Mouse (Mus musculus) kidney, adult 2 months (tissue): Measurements from ENCODE around the gene Klhdc7a. TPM values are rescaled to one million over a fixed set of nuclear protein-coding genes. Genes with fewer than 3 reads are reported as not detected.

ENCODE experiments used
- DNase-seq: peaks from one replicate; pipeline ENCODE4 v3.0.0; 2021
- H3K27ac ChIP-seq: fragments of 200-500 bp; 2 replicates; pipeline ENCODE4 v1.5.1; 2012; ENCODE audit warnings: low read depth, low read length, control low read depth, inconsistent platforms; ENCODE audit not compliant: insufficient read depth
- H3K27me3 ChIP-seq: fragments of 200-500 bp; replicated peaks from 2 replicates; pipeline ENCODE4 v1.6.1; 2012; ENCODE audit warnings: mild to moderate bottlenecking, moderate library complexity, low read length, inconsistent platforms; ENCODE audit not compliant: control insufficient read depth, insufficient read depth
- H3K36me3 ChIP-seq: fragments of 200-500 bp; 2 replicates; pipeline ENCODE4 v1.6.1; 2012; ENCODE audit warnings: mild to moderate bottlenecking, moderate library complexity, low read length, inconsistent platforms; ENCODE audit not compliant: control insufficient read depth, insufficient read depth
- H3K4me1 ChIP-seq: fragments of 200-500 bp; 2 replicates; pipeline ENCODE4 v1.6.1; 2011; ENCODE audit warnings: low read length; ENCODE audit not compliant: control insufficient read depth, insufficient read depth
- H3K4me3 ChIP-seq: fragments of 200-500 bp; 2 replicates; pipeline ENCODE4 v1.5.1; 2011; ENCODE audit warnings: mild to moderate bottlenecking, low read depth, low read length, control low read depth; ENCODE audit not compliant: insufficient read depth
- CTCF ChIP-seq: fragments of 200-500 bp; conservative IDR thresholded peaks from 2 replicates; pipeline ENCODE4 v1.5.1; 2011; ENCODE audit warnings: low read depth, mild to moderate bottlenecking, control low read depth, low read length, moderate library complexity, mixed read lengths; ENCODE audit not compliant: insufficient read depth, insufficient read length
- POLR2A ChIP-seq: fragments of 200-500 bp; IDR thresholded peaks from one replicate; pipeline ENCODE4 v1.6.1; 2011; ENCODE audit warnings: low read depth, low read length, control low read depth
- WGBS: fragments of 180-500 bp; shearing (Covaris S2); methylation state at CpG from one replicate; pipeline ENCODE4 v1.1.7; 2018; 5-methylcytosine and 5-hydroxymethylcytosine counted together
- polyA plus RNA-seq: library from polyadenylated mRNA; depleted of rRNA; stranded (reverse); fragments of >200 nt; gene quantifications from 2 replicates; pipeline ENCODE4 v1.2.3, GENCODE M21; 2012

The Klhdc7a gene
- polyA plus RNA-seq, 1 experiment: 39.9 TPM

DNA sequence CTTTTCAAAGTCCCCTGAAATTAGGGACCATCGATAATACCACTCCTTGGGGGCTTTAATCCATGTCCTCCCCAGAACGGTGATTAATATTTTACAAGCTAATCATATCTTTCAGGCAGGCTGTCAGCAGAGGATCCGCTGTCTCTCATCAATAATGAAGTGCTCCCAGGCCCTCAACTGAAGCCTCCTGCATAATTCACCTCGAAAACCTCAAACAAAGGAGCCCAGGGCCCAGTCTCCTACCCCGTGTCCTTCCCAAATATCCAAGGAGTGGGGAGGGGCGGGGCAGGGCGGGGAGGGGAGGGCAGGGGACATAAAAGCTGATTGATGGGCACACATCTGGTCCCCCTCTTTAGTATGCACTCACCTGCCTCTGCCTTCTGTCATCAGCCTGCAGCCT, 31.2 kb upstream of the Klhdc7a start:
- H3K27ac ChIP-seq: no peak overlapping the region
- no peak overlapping the region for H3K4me3 ChIP-seq
- H3K4me1 ChIP-seq: no peaks in the 10 kb centered on the region
- no peak for DNase-seq
- H3K36me3 ChIP-seq: no peaks in the 10 kb centered on the region
- 56% methylated on average over 7 of the region's 7 CpGs for WGBS
- TF ChIP-seq CTCF: no peak
- TF ChIP-seq POLR2A: no peak
- H3K27me3 ChIP-seq: no peaks in the 10 kb centered on the region

DNA sequence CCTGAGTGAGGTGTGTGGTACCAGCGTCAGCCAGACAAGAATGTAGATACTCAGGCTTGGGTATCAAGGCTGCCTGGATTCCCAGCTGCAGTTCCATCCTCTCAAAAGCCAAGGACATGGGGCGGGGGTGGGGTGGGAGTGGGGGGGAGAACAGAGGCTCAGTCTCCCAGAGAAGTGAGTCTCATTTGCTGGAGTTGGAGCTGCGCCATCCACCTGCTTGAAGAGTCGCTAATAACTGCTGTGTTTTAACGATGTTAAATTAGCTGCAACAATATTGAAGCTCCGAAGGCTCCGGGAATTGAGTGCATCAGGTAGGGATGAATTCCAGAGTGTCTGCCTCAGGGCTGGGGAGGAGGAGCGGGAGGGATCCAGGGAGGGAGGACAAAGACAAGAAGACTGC, 27.8 kb upstream of the Klhdc7a start:
- H3K27me3 ChIP-seq: no peaks in the 10 kb centered on the region

DNA sequence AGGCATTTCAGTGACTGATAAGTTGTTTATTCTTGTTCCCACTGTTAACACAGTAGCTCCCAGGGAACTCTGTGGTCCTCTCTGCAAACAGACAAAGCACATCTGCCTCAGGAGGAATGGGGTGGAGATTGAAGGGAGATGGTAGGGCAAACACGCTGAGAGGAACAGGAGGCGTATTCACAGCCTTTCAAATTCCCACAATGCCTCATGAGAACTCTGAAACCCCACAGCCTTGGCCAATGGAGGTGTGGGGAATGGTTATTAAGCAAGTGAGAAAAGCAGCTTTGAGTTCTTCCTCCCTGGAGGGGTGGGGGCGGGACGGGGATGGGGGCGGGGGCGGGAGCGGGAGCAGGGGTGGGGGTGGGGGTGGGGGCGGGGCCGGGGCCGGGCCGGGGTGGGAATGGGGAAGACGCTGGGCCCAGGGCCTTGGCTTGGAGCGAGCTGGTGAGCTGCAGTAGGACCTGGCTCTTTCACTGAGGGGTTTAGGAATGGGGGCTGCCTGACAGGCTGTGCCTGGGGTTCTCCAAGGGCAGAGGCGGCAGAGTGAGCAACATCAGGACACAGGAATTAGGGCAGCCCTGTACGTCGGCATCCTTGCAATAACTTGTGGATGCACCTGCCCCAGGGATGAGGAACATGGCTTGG, 25.4 kb upstream of the Klhdc7a start:
- DNase-seq: no peak
- Histone ChIP-seq H3K4me1 (no peaks in the 10 kb centered on the region), H3K36me3 (no peaks in the 10 kb centered on the region), H3K27ac (no peak overlapping the region), H3K4me3 (no peak overlapping the region), H3K27me3 (no peaks in the 10 kb centered on the region)
- no peak for TF ChIP-seq CTCF
- no peak for TF ChIP-seq POLR2A
- WGBS: 28% methylated on average over 14 of the region's 16 CpGs

More for the DNA sequence above, 27.8 kb upstream of the Klhdc7a start:
- DNase-seq: no peak
- Histone ChIP-seq H3K4me1 (no peaks in the 10 kb centered on the region), H3K4me3 (no peak overlapping the region), H3K36me3 (no peaks in the 10 kb centered on the region), H3K27ac (no peak overlapping the region)
- WGBS: 54% methylated on average over 8 of the region's 8 CpGs
- TF ChIP-seq POLR2A (no peak), CTCF (no peak)

- no peaks in the 10 kb centered on the region for H3K27me3 ChIP-seq
- H3K4me3 ChIP-seq: no peak overlapping the region
Measured at GRCm38 (mm10) chr4:139986913-139987312, 19.1 kb upstream of the Klhdc7a start.

DNA sequence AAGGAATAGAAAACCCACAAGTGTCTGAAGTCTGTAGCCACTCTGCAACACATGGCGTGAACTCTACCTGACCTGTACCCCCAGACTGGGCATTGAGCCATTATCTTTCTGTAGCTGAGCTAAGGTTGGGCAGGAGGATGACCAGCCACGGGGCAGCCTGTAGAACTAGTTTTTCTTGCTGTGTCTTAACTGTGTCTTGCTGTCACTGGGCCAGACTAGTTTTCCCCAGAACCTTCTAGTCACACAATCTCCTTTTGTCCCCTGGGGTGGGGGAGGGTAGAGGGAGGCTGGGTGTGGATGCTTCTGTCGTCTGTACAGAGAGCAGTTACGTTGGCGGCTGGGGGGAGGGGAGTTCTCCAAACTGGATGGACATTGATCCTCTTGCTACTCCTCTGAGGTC, 10.9 kb upstream of the Klhdc7a start:
- no peak for TF ChIP-seq CTCF
- no peak for TF ChIP-seq POLR2A
- no peaks in the 10 kb centered on the region for H3K27me3 ChIP-seq
- no peak overlapping the region for H3K4me3 ChIP-seq
- WGBS: 17% methylated on average over 5 of the region's 5 CpGs
- H3K4me1 ChIP-seq: peaks cover 16% of the 10 kb centered on the region
- DNase-seq: peak; percentile 76
- no peak overlapping the region for H3K27ac ChIP-seq
- no peaks in the 10 kb centered on the region for H3K36me3 ChIP-seq

More at GRCm38 (mm10) chr4:139986913-139987312, 19.1 kb upstream of the Klhdc7a start:
- no peak for DNase-seq
- Histone ChIP-seq H3K27ac (no peak overlapping the region), H3K4me1 (no peaks in the 10 kb centered on the region), H3K36me3 (no peaks in the 10 kb centered on the region)
- TF ChIP-seq CTCF: no peak
- no peak for TF ChIP-seq POLR2A
- 40% methylated on average over 7 of the region's 7 CpGs for whole genome bisulfite sequencing

- Histone ChIP-seq H3K4me3 (no peak overlapping the region), H3K27me3 (no peaks in the 10 kb centered on the region), H3K27ac (no peak overlapping the region), H3K36me3 (no peaks in the 10 kb centered on the region), H3K4me1 (peaks cover 16% of the 10 kb centered on the region)
- TF ChIP-seq CTCF: no peak
- TF ChIP-seq POLR2A: no peak
- WGBS: 12% methylated on average over 5 of the region's 5 CpGs
- peak; percentile 48 for DNase-seq
Measured at GRCm38 (mm10) chr4:139977308-139977781, 9.5 kb upstream of the Klhdc7a start.

DNA sequence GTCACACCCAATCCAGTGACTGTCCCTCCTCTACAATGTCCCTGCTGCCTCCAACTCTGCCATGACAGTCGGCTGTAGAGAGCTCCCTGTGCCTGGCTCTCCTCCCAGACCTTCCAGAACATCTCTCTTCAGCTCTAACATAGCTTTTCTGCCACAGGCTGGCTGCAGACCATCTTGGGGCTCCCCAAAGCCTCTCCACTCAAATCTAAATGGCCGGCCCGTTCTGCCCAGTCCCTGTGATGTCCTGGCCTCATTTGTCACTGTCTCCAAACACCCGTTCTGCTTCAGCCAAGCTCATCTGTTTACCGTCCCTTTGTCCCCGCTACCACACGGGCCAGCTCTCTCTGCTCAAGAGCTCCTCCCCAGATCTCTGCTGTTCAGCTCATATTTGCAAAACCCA, 6.7 kb upstream of the Klhdc7a start:
- no peaks in the 10 kb centered on the region for H3K36me3 ChIP-seq
- peaks cover 16% of the 10 kb centered on the region for H3K4me1 ChIP-seq
- DNase-seq: no peak
- no peak overlapping the region for H3K4me3 ChIP-seq
- 46% methylated on average over 7 of the region's 7 CpGs for WGBS
- TF ChIP-seq CTCF (no peak), POLR2A (no peak)
- no peaks in the 10 kb centered on the region for H3K27me3 ChIP-seq
- no peak overlapping the region for H3K27ac ChIP-seq

- peak; percentile 97 for DNase-seq
- Histone ChIP-seq H3K27me3 (no peaks in the 10 kb centered on the region), H3K36me3 (no peaks in the 10 kb centered on the region; the same call in 1 of the 2 replicates), H3K4me3 (peak overlapping the region; percentile 61), H3K4me1 (peaks cover 21% of the 10 kb centered on the region), H3K27ac (peak overlapping the region; percentile 99)
- 14% methylated on average over 10 of the region's 10 CpGs for WGBS
- TF ChIP-seq POLR2A (peak; percentile 99), CTCF (peak; percentile 16; the same call in 1 of the 2 replicates)
Measured at GRCm38 (mm10) chr4:139967475-139967891, 343 bp downstream of the Klhdc7a start.
